Mouse (Mus musculus) cerebellum, adult 9-10 months (tissue): ENCODE results near the gene Plcxd2.

ENCODE experiments used
- DNase-seq: peaks from one replicate; pipeline ENCODE4 v3.0.0; 2022

Plcxd2 gene

GRCm38 (mm10) chr16:46010153-46010905 is at the start of gene Plcxd2:
TSS of gene Plcxd2 (minus strand) at chr16:46010218.
- DNase-seq: peak; percentile 97

GRCm38 (mm10) chr16:46046906-46047305 is 36.9 kb upstream of the Plcxd2 start:
- DNase-seq: no peak

- DNase-seq: no peak
These were observed 26.2 kb upstream of the Plcxd2 start for GRCm38 (mm10) chr16:46036261-46036660.

- DNase-seq: no peak
These were observed 23.9 kb upstream of the Plcxd2 start for GRCm38 (mm10) chr16:46033896-46034295.

GRCm38 (mm10) chr16:46022958-46023491 is 13.0 kb upstream of the Plcxd2 start:
- no peak for DNase-seq

- DNase-seq: peak; percentile 58
These were observed 12.3 kb upstream of the Plcxd2 start for GRCm38 (mm10) chr16:46022189-46022928.

- DNase-seq: no peak
These were observed 11.3 kb upstream of the Plcxd2 start for GRCm38 (mm10) chr16:46021302-46021701.

GRCm38 (mm10) chr16:46020396-46020795 is 10.4 kb upstream of the Plcxd2 start:
- DNase-seq: no peak

GRCm38 (mm10) chr16:46019799-46020198 is 9.8 kb upstream of the Plcxd2 start:
- no peak for DNase-seq

GRCm38 (mm10) chr16:46019359-46019758 is 9.3 kb upstream of the Plcxd2 start:
- DNase-seq: no peak

GRCm38 (mm10) chr16:46011696-46012095 is 1.7 kb upstream of the Plcxd2 start:
- DNase-seq: peak; percentile 31

GRCm38 (mm10) chr16:46010906-46011220 is 845 bp upstream of the Plcxd2 start:
- DNase-seq: peak; percentile 54

GRCm38 (mm10) chr16:46009717-46010116 is 301 bp downstream of the Plcxd2 start:
- DNase-seq: peak; percentile 76

GRCm38 (mm10) chr16:46008766-46009165 is 1.3 kb downstream of the Plcxd2 start:
- no peak for DNase-seq

GRCm38 (mm10) chr16:46008036-46008605 is 1.9 kb downstream of the Plcxd2 start:
- DNase-seq: peak; percentile 71

- no peak for DNase-seq
These were observed 3.8 kb downstream of the Plcxd2 start for GRCm38 (mm10) chr16:46006261-46006660.

GRCm38 (mm10) chr16:46001550-46002166 is 8.4 kb downstream of the Plcxd2 start:
- DNase-seq: no peak

- DNase-seq: no peak
These were observed 9.0 kb downstream of the Plcxd2 start for GRCm38 (mm10) chr16:46000976-46001375.

GRCm38 (mm10) chr16:45999374-46000191 is 10.4 kb downstream of the Plcxd2 start:
- DNase-seq: no peak

GRCm38 (mm10) chr16:45998231-45998630 is 11.8 kb downstream of the Plcxd2 start:
- no peak for DNase-seq

- DNase-seq: no peak
These were observed 18.9 kb downstream of the Plcxd2 start for GRCm38 (mm10) chr16:45990901-45991676.

- DNase-seq: no peak
These were observed 23.8 kb downstream of the Plcxd2 start for GRCm38 (mm10) chr16:45986236-45986635.
